Mouse (Mus musculus): ENCODE data around the gene Cryl1. TPM values are rescaled to one million over a fixed set of nuclear protein-coding genes. Genes with fewer than 3 reads are reported as not detected.
A peak's percentile ranks its signal among the peaks of the same experiment; 100 is the strongest.

Gene Cryl1
- polyA plus RNA-seq, 1 experiment from 2014 or later = 10.8 TPM

- Histone ChIP-seq H3K9me3 (no peaks in the 10 kb centered on the region), H3K4me1 (peaks cover 7% of the 10 kb centered on the region; the same call in 1 of the 2 replicates), H3K36me3 (no peaks in the 10 kb centered on the region), H3K4me3 (no peak overlapping the region), H3K27ac (replicated peaks) (no peak overlapping the region), H3K4me2 (replicated peaks) (no peak overlapping the region), H3K27me3 (no peaks in the 10 kb centered on the region; the same call in 1 of the 2 replicates), H3K9ac (replicated peaks) (no peak overlapping the region)
- 76% methylated on average over 6 of the region's 6 CpGs for WGBS
- no peak for ATAC-seq (ENCODE audit: low FRiP score, low read depth)
Observed at GRCm38 (mm10) chr14:57342316-57343055, 55.8 kb downstream of the Cryl1 start.

- WGBS = 50% methylated on average over 6 of the region's 6 CpGs
- ATAC-seq (ENCODE audit: low FRiP score, low read depth) = no peak
- H3K4me3 ChIP-seq = no peak overlapping the region
- no peaks in the 10 kb centered on the region; the same call in 1 of the 2 replicates for H3K27me3 ChIP-seq
- H3K4me1 ChIP-seq = peaks cover 5% of the 10 kb centered on the region; the same call in 1 of the 2 replicates
- H3K36me3 ChIP-seq = no peaks in the 10 kb centered on the region
- H3K9ac ChIP-seq (replicated peaks) = no peak overlapping the region
- H3K27ac ChIP-seq (replicated peaks) = no peak overlapping the region
- no peaks in the 10 kb centered on the region for H3K9me3 ChIP-seq
- H3K4me2 ChIP-seq (replicated peaks) = no peak overlapping the region
Observed at GRCm38 (mm10) chr14:57338666-57339065, 59.7 kb downstream of the Cryl1 start.

- no peak overlapping the region for H3K4me2 ChIP-seq (replicated peaks)
- no peak overlapping the region for H3K4me3 ChIP-seq
- no peaks in the 10 kb centered on the region for H3K4me1 ChIP-seq
- no peak for ATAC-seq (ENCODE audit: low FRiP score, low read depth)
- no peaks in the 10 kb centered on the region for H3K36me3 ChIP-seq
- no peak overlapping the region for H3K27ac ChIP-seq (replicated peaks)
- no peaks in the 10 kb centered on the region for H3K9me3 ChIP-seq
- no peaks in the 10 kb centered on the region for H3K27me3 ChIP-seq
- 69% methylated on average over 6 of the region's 6 CpGs for WGBS
- H3K9ac ChIP-seq (replicated peaks) = no peak overlapping the region
Observed at GRCm38 (mm10) chr14:57334833-57335232, 63.5 kb downstream of the Cryl1 start.

- Histone ChIP-seq H3K4me3 (no peak overlapping the region), H3K27me3 (no peaks in the 10 kb centered on the region), H3K9me3 (no peaks in the 10 kb centered on the region), H3K4me2 (replicated peaks) (no peak overlapping the region), H3K9ac (replicated peaks) (no peak overlapping the region), H3K27ac (replicated peaks) (no peak overlapping the region), H3K36me3 (no peaks in the 10 kb centered on the region), H3K4me1 (no peaks in the 10 kb centered on the region)
- no peak for ATAC-seq (ENCODE audit: low FRiP score, low read depth)
- WGBS = 91% methylated on average over 8 of the region's 8 CpGs
Observed at GRCm38 (mm10) chr14:57332503-57332902, 65.8 kb downstream of the Cryl1 start.

DNA sequence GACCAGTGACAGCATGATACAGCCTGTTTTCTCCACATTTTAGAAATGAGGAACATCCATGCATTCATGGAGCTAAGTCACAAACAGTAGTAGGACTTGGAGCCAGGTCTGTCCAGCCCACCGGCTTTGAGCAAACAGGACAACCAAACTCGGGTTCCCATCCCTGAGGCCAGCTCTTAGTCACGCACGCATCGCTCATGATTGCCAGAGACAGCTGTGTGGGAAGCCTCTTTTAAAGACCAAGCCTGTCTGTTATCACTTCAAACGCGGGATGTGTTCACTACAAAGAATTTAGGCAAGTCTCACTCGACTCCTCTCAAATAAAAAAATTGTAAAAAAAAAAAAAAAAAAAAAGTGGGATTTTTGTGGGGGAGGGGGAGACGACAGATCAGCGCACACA is 67.2 kb downstream of the Cryl1 start:
- H3K27me3 ChIP-seq = no peaks in the 10 kb centered on the region
- 90% methylated on average over 10 of the region's 10 CpGs for WGBS
- H3K4me2 ChIP-seq (replicated peaks) = no peak overlapping the region
- no peak overlapping the region for H3K27ac ChIP-seq (replicated peaks)
- no peak overlapping the region for H3K4me3 ChIP-seq
- H3K9ac ChIP-seq (replicated peaks) = no peak overlapping the region
- no peaks in the 10 kb centered on the region for H3K9me3 ChIP-seq
- H3K36me3 ChIP-seq = no peaks in the 10 kb centered on the region
- H3K4me1 ChIP-seq = no peaks in the 10 kb centered on the region
- no peak for ATAC-seq (ENCODE audit: low FRiP score, low read depth)

GRCm38 (mm10) chr14:57329600-57329999 is 68.7 kb downstream of the Cryl1 start:
- no peaks in the 10 kb centered on the region for H3K27me3 ChIP-seq
- no peaks in the 10 kb centered on the region for H3K36me3 ChIP-seq
- no peak overlapping the region for H3K4me3 ChIP-seq
- WGBS = 92% methylated on average over 15 of the region's 15 CpGs
- H3K27ac ChIP-seq (replicated peaks) = no peak overlapping the region
- H3K9ac ChIP-seq (replicated peaks) = no peak overlapping the region
- no peak overlapping the region for H3K4me2 ChIP-seq (replicated peaks)
- H3K4me1 ChIP-seq = no peaks in the 10 kb centered on the region
- no peaks in the 10 kb centered on the region for H3K9me3 ChIP-seq
- no peak for ATAC-seq (ENCODE audit: low FRiP score, low read depth)

DNA sequence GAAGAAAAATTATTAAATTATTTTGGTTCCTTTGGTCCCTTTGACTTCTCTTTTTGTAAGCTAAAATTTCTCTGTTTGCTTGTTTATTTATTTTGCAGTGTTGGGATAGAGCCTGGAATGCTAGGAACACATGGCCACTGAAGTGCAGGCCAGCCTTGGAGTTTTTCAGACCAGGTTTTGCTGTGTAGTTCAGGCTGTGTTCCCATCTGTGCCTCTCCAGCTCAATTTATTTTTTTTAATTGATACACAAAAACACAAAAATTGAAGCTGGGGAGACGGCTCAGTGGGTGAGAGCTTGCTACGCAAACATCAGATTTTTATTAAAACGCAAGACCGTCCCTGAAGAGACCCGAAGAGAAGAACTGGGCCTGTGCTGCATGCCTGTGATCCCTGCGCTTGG is 71.6 kb downstream of the Cryl1 start:
- ATAC-seq (ENCODE audit: low FRiP score, low read depth) = no peak
- Histone ChIP-seq H3K4me3 (no peak overlapping the region), H3K36me3 (no peaks in the 10 kb centered on the region), H3K4me2 (replicated peaks) (no peak overlapping the region), H3K27me3 (no peaks in the 10 kb centered on the region), H3K27ac (replicated peaks) (no peak overlapping the region), H3K9me3 (no peaks in the 10 kb centered on the region), H3K9ac (replicated peaks) (no peak overlapping the region), H3K4me1 (no peaks in the 10 kb centered on the region)
- WGBS = 85% methylated on average over 6 of the region's 6 CpGs

DNA sequence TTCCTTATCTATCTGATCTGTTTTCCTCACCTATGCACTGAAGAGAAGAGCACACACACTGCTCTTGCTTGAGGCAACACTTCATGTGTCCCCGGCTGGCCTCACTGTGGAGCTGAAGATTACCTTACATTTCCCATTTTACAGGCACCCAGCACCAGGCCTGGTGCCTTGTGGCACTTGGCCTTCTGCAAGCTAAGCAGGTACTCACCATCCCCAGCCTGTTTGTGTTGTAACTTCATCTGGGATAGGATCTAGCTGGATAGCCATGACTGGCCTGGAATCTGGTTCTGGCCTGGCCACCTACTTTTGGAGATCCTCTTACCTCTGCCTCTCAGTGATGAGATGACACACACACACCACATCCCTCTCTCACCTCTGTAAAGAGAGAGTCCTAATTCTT is 79.5 kb downstream of the Cryl1 start:
- H3K9me3 ChIP-seq = no peaks in the 10 kb centered on the region
- H3K27me3 ChIP-seq = no peaks in the 10 kb centered on the region
- H3K4me3 ChIP-seq = no peak overlapping the region
- H3K9ac ChIP-seq (replicated peaks) = no peak overlapping the region
- H3K27ac ChIP-seq (replicated peaks) = no peak overlapping the region
- H3K36me3 ChIP-seq = no peaks in the 10 kb centered on the region
- no peak for ATAC-seq (ENCODE audit: low FRiP score, low read depth)
- H3K4me2 ChIP-seq (replicated peaks) = no peak overlapping the region
- 90% methylated on average over 1 of the region's 1 CpGs for WGBS
- peaks cover 3% of the 10 kb centered on the region; the same call in 1 of the 2 replicates for H3K4me1 ChIP-seq

DNA sequence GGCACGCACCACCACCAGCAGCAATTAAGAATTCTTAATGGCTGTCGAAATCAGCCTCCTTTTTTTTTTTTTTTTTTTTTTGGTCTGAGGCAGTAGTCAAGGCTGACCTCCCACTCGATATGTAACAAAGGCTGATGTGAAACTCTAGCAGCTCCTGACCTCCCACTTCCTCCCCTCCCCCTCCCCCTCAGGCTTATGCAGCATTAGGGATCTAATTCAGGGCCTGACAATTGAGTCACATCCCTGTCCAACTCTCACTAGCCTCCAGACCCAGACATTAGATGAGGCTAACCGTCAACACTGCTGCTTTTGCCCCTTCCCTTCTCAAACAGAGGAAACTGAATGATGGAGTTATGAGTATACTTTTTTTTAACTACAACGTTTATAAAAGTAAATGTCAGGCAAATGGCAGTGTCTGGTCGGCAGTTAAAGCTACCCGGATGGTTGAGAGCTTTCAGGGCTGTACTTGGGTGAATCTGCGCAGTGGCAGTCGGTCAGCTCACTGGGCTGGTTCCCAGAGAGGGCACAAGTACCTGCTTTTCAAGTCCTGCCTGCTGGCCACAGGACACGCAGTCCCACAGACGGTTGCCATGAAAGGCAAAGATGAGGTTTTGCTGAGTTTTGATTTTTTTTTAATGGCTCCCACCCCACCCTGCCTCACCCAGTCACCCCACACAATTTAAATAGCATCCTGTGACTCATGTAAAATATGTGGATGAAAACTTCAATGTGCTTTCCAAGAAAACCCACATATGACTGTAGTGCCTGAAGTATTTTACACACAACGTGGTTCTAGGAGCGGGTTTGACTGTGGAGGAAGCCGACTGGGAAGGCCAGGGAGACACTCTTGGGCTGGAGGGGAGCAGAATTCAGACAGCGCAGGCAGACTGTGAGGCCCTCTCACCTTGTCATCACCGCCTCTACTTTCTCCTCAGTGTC is 81.4 kb downstream of the Cryl1 start:
- no peak overlapping the region for H3K27ac ChIP-seq (replicated peaks)
- H3K4me3 ChIP-seq = no peak overlapping the region
- H3K4me2 ChIP-seq (replicated peaks) = no peak overlapping the region
- no peak for ATAC-seq (ENCODE audit: low FRiP score, low read depth)
- no peak overlapping the region for H3K9ac ChIP-seq (replicated peaks)
- peaks cover 3% of the 10 kb centered on the region; the same call in 1 of the 2 replicates for H3K4me1 ChIP-seq
- 67% methylated on average over 16 of the region's 16 CpGs for WGBS
- no peaks in the 10 kb centered on the region for H3K36me3 ChIP-seq
- no peaks in the 10 kb centered on the region for H3K9me3 ChIP-seq
- no peaks in the 10 kb centered on the region for H3K27me3 ChIP-seq

GRCm38 (mm10) chr14:57315976-57316375 is 82.4 kb downstream of the Cryl1 start:
- no peak overlapping the region for H3K27ac ChIP-seq (replicated peaks)
- no peak overlapping the region for H3K4me2 ChIP-seq (replicated peaks)
- peak; percentile 34; the same call in 1 of the 2 replicates for ATAC-seq (ENCODE audit: low FRiP score, low read depth)
- no peak overlapping the region for H3K9ac ChIP-seq (replicated peaks)
- no peaks in the 10 kb centered on the region for H3K9me3 ChIP-seq
- no peaks in the 10 kb centered on the region for H3K27me3 ChIP-seq
- H3K4me3 ChIP-seq = no peak overlapping the region
- H3K36me3 ChIP-seq = no peaks in the 10 kb centered on the region
- 46% methylated on average over 3 of the region's 3 CpGs for WGBS
- H3K4me1 ChIP-seq = peaks cover 3% of the 10 kb centered on the region; the same call in 1 of the 2 replicates

DNA sequence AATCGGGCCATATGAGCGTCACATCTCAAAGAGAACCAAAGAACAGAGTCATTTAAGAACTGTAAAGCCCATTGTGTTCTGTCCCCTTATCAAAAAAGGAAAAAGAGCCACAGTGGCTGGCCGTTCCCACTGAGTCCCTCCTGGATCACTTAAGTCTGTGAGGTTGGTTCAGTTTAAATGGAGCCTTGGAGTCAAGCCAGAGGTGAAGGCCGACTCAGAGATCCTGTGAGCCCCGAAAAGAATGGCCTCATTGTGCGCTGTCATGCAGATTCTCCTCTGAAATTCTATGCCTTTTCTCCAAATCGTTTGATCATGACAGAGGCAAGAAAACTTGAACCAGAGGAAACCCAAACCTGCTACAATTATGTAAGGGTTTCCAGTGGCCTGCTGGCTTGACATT is 82.8 kb downstream of the Cryl1 start:
- no peak overlapping the region for H3K27ac ChIP-seq (replicated peaks)

More for the DNA sequence above, 82.8 kb downstream of the Cryl1 start:
- Histone ChIP-seq H3K27me3 (no peaks in the 10 kb centered on the region), H3K4me2 (replicated peaks) (no peak overlapping the region), H3K9me3 (no peaks in the 10 kb centered on the region), H3K36me3 (no peaks in the 10 kb centered on the region), H3K9ac (replicated peaks) (no peak overlapping the region), H3K4me1 (peaks cover 3% of the 10 kb centered on the region; the same call in 1 of the 2 replicates), H3K4me3 (no peak overlapping the region)
- no peak for ATAC-seq (ENCODE audit: low FRiP score, low read depth)
- 74% methylated on average over 7 of the region's 7 CpGs for WGBS

All from midbrain, embryonic 12.5 days (tissue).